Mouse (Mus musculus) myocyte (in vitro differentiated cells): ENCODE data around the gene Inf2.

Source experiments
- POLR2A ChIP-seq: IDR thresholded peaks from one replicate; pipeline ENCODE4 v1.6.1; 2011; ENCODE audit warnings: low read depth, mild to moderate bottlenecking, control low read depth, moderate library complexity; ENCODE audit not compliant: insufficient read length
- USF1 ChIP-seq: IDR thresholded peaks from one replicate; pipeline ENCODE4 v1.6.1; 2011; ENCODE audit warnings: low read depth, mild to moderate bottlenecking, control low read depth, moderate library complexity

- TF ChIP-seq USF1, result no peak
- TF ChIP-seq POLR2A, result no peak
These were observed 33.3 kb downstream of the Inf2 start for GRCm38 (mm10) chr12:112621900-112622299.
